Mouse (Mus musculus) A20 (cell line): Measurements from ENCODE around the gene Fos.
"Not testable (repeated sequence)": the region's sequence is repeated elsewhere in the genome, so short reads cannot be mapped to it uniquely, and the experiment has no call there.

ENCODE experiments used
- DNase-seq: peaks from one replicate; pipeline ENCODE4 v3.0.0-alpha.2; 2011; ENCODE audit warnings: low read depth, low spot score

The Fos gene

GRCm38 (mm10) chr12:85522631-85523388 lies 49.1 kb downstream of the Fos start:
- no peak for DNase-seq

GRCm38 (mm10) chr12:85523421-85524192 lies 49.9 kb downstream of the Fos start:
- DNase-seq: no peak

GRCm38 (mm10) chr12:85524193-85524858 lies 50.6 kb downstream of the Fos start:
- DNase-seq: no peak

- not testable (repeated sequence) for DNase-seq
Observed at GRCm38 (mm10) chr12:85524859-85525495, 51.3 kb downstream of the Fos start.
